Mouse (Mus musculus) bone marrow, adult 2 months (tissue): ENCODE results near the gene Abhd12b. TPM values are rescaled to one million over a fixed set of nuclear protein-coding genes. Genes with fewer than 3 reads are reported as not detected.

Source experiments
- H3K27ac ChIP-seq: fragments of 200-500 bp; 2 replicates; pipeline ENCODE4 v1.5.1; 2012; ENCODE audit warnings: low read depth, mild to moderate bottlenecking, control low read depth, inconsistent platforms, low read length; ENCODE audit not compliant: control insufficient read depth, poor library complexity, insufficient read depth
- H3K4me1 ChIP-seq: fragments of 200-500 bp; 2 replicates; pipeline ENCODE4 v1.6.1; 2011; ENCODE audit warnings: low read length; ENCODE audit not compliant: control insufficient read depth, insufficient read depth
- H3K4me3 ChIP-seq: fragments of 200-500 bp; replicated peaks from 2 replicates; pipeline ENCODE3; 2011; ENCODE audit warnings: mild to moderate bottlenecking, low read depth, low read length, control low read depth; ENCODE audit not compliant: control insufficient read depth
- CTCF ChIP-seq: fragments of 200-500 bp; IDR thresholded peaks from 2 replicates; pipeline ENCODE4 v1.5.1; 2011; ENCODE audit warnings: low read length, control low read depth; ENCODE audit not compliant: control insufficient read depth, insufficient read depth
- POLR2A ChIP-seq: fragments of 200-500 bp; IDR thresholded peaks from 2 replicates; pipeline ENCODE4 v1.6.1; 2011; ENCODE audit warnings: low read depth, mild to moderate bottlenecking, control low read depth, low read length, borderline replicate concordance; ENCODE audit not compliant: control insufficient read depth
- WGBS: fragments of 180-500 bp; shearing (Covaris S2); methylation state at CpG from one replicate; pipeline ENCODE4 v1.1.7; 2018; 5-methylcytosine and 5-hydroxymethylcytosine counted together
- polyA plus RNA-seq: library from polyadenylated mRNA; stranded (reverse); fragments of >200 nt; gene quantifications from 2 replicates; pipeline ENCODE4 v1.2.4, GENCODE M21; 2011; ENCODE audit warnings: low replicate concordance; ENCODE audit not compliant: missing spikeins, insufficient read depth, insufficient read length

The Abhd12b gene
- polyA plus RNA-seq, 1 experiment: 1.6 TPM

DNA sequence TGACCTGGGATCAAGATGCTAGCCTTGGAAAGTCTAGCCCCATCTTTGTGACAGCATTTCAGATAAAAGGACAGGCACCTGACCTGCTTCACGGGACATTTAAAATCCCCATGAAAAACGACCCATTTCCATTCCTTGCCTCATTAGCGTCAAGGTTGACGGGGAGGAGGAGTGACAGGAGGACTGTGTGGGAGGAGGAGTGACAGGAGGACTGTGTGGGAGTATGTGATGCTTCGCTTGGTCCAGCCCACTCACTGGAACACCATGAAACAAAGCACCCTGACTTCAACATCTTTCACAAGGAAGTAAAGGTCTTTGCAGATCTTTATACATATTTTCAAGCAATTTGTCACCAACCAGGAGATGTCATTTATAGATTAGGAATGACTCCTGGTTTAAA is 54.3 kb downstream of the Abhd12b start:
- 79% methylated on average over 5 of the region's 5 CpGs for WGBS
- no peak for TF ChIP-seq CTCF
- no peak for TF ChIP-seq POLR2A
- no peak overlapping the region for H3K4me3 ChIP-seq
- peaks cover 1% of the 10 kb centered on the region; the same call in 1 of the 2 replicates for H3K4me1 ChIP-seq
- no peak overlapping the region for H3K27ac ChIP-seq

DNA sequence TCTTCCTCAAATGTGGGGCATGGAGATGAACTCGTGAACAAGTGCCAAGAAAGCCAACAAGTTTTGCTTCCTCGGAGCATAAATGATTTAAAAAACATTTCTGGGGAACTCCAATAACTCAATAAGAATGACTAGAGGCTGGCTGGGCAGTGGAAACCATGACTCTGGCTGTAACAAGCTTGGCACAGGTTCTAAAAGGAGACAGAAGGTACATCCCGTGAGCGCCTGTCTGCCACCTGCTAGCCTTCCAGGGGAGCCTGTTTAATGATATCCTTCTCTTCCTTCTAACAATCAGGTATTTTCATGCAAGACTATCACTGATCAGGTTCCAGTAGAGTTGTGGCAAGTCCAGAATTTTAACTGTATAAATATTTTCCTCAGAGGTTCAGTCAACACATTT is 58.6 kb downstream of the Abhd12b start:
- TF ChIP-seq CTCF: no peak
- TF ChIP-seq POLR2A: no peak
- Histone ChIP-seq H3K4me3 (no peak overlapping the region), H3K4me1 (peaks cover 1% of the 10 kb centered on the region; the same call in 1 of the 2 replicates), H3K27ac (no peak overlapping the region)
- 80% methylated on average over 4 of the region's 4 CpGs for WGBS

DNA sequence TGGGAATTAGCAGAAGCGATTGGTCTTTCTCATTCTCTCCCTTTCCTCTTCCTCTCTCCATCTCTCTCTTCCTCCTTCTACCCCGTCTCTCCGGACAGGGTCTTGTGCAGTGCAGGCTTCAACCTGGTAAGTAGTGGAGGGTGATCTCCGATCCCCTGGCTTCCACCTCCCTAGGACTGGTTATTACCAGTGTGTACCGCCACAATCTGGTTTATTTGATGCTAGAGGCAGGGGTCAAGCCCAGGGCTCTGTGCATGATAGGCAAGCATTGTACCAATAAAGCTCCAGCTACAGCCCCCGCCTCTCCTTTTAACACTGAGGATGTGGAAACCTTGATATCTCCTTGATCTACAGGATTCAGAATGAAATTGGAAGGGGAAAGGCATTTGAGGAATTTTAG is 59.7 kb downstream of the Abhd12b start:
- Histone ChIP-seq H3K4me3 (no peak overlapping the region), H3K4me1 (peaks cover 3% of the 10 kb centered on the region; the same call in 1 of the 2 replicates), H3K27ac (no peak overlapping the region)
- TF ChIP-seq CTCF (no peak), POLR2A (no peak)
- 79% methylated on average over 6 of the region's 6 CpGs for WGBS

DNA sequence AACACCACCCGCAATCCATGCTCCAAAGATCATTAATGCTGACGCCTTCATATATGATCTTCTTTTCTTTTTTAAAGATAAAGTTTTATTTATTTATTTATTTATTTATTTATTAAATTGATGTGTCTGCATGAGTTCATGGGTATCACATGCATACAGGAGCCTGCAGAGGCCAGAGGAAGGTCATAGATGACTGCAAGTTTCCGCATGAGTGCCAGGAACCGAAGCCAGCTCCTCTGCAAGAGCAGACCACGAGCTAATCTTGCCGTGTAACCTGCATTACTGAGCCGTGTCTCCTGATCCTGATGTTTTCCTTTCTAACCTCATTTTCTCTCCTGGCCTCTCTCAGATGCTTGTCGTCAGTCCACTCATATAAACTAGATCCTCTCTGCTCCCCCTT is 60.3 kb downstream of the Abhd12b start:
- TF ChIP-seq CTCF (no peak), POLR2A (no peak)
- WGBS: 67% methylated on average over 8 of the region's 8 CpGs

DNA sequence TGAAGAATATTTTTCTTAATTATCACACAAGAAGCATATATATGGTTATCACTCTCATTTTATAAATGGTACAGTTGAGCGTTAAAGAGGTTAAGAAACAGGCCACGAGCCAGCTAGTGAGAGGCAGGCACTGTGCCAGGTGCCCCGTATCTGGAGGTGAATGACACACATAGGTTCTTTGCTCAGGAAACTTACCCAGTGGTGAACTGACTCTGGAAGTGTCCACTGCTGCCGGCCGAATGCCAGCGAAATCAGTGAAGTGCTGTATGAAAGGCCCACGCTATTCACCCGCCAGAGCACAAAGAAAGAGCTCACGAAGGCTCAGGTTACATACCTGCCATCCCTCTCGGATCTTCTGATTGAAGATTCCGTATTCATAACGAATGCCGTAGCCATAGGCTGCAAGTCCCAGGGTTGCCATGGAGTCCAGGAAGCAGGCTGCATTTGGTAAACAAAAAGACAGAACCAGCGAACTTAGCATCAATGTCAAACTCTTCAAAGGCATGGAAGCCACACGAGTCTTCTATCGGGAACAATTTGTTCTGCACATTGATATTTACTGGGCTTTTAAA is 62.4 kb downstream of the Abhd12b start:
- 85% methylated on average over 16 of the region's 16 CpGs for WGBS
- no peak for TF ChIP-seq POLR2A
- no peak for TF ChIP-seq CTCF
- no peak overlapping the region for H3K27ac ChIP-seq
- H3K4me3 ChIP-seq: no peak overlapping the region
- H3K4me1 ChIP-seq: peaks cover 3% of the 10 kb centered on the region

More for the DNA sequence above, 60.3 kb downstream of the Abhd12b start:
- peaks cover 3% of the 10 kb centered on the region; the same call in 1 of the 2 replicates for H3K4me1 ChIP-seq
- H3K27ac ChIP-seq: no peak overlapping the region
- H3K4me3 ChIP-seq: no peak overlapping the region

DNA sequence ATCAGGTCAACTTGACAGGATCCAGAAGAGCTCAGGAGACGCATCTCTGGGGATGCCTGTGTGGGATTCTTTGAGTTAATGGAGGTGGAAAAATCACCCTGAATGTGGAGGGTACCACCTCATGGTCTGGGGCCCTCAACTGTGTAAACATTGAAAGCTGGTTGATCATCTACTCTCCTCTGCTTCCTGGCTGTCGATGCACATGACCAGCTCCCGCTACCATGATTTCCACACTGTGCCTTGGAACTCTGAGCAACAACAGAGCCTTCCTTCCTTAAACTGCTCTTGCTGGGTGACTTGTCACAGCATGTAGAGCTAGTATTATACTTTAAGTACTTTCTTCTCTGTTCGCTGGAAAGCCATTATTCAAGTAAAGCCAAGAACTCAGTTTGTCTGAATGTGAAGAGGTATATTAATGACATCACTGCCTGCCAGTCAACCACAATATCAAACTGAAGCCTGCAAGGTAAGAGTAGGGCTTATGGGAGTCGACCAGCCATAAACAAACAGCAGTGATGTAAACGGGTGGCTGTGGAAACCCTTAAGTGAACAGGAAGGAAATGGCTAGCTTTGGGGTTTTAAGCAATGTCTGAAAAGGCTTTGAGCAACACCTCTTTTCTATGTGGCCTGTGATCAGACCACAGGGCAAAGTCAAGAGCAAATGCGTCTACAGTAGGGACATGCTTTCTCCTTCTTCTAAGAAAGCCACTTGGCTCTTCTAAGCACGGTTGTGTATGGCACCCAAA is 65.0 kb downstream of the Abhd12b start:
- no peak for TF ChIP-seq CTCF
- TF ChIP-seq POLR2A: no peak
- Histone ChIP-seq H3K4me1 (peaks cover 1% of the 10 kb centered on the region), H3K27ac (peak overlapping the region; percentile 79), H3K4me3 (no peak overlapping the region)
- 18% methylated on average over 8 of the region's 8 CpGs for WGBS

DNA sequence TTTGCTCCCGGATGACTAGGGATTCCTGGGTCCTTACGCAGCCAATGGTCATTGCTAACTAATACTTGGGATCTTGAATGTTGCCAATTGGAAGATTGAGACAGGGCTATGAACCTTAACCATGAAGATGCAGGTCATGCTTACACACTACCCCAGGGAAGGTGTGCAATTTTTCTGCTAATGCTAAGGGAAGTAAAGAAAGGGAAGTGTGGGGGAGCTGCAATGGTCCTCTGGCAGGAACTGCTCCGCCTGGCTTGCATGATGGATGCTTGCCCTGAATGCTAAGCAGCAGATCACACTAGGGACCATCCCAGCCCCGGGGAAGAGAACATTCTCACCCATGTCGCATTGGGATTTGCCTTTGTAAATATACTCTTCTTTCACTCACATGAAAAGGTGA is 67.5 kb downstream of the Abhd12b start:
- H3K4me3 ChIP-seq: peak overlapping the region; percentile 32
- H3K4me1 ChIP-seq: peaks cover 1% of the 10 kb centered on the region
- H3K27ac ChIP-seq: peak overlapping the region; percentile 63; the same call in 1 of the 2 replicates
- 45% methylated on average over 5 of the region's 5 CpGs for WGBS
- TF ChIP-seq CTCF: no peak
- TF ChIP-seq POLR2A: no peak

DNA sequence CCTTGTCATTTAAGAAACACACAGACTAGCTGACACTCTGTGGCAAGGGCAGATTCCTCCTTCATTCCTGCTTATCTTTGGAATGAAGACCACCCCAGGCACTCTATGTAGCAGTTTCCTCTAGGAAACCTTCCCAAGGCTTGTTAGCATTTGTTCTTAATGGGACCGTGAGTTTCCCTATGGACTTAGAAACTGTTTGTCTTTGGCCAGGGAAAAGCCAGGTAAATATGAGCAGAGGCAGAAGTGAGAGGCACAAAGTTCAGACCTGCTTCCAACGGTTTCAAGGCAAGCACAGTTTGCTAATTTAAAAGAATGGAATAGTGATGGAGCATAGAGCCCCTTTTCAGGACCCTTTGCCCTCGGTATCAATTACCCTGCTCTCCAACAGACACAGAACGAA is 69.4 kb downstream of the Abhd12b start:
- 80% methylated on average over 4 of the region's 4 CpGs for WGBS
- Histone ChIP-seq H3K4me1 (peaks cover 2% of the 10 kb centered on the region), H3K4me3 (no peak overlapping the region), H3K27ac (no peak overlapping the region)
- TF ChIP-seq POLR2A: no peak
- no peak for TF ChIP-seq CTCF

DNA sequence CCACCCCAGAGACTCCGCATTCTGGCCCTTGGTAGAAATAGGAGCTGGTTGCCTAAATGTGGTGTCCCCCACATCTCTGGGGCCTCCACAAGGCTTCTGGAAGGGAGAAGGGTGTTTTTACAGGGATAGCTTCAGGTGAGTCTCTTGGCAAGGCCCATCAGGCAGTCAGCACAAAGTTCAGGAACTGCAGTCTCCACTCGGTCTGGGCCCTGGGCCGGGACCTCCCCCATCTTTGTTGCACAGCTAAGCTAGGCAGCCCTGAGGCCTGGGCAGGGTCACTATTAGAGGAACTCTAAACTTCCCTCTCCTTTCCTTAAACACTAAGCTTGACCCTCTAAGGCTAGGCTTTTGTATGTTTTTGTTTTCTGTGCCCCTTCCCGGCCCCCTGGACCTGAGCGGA is 72.7 kb downstream of the Abhd12b start:
- TF ChIP-seq POLR2A (no peak), CTCF (no peak)
- Histone ChIP-seq H3K27ac (peak overlapping the region; percentile 93), H3K4me1 (peaks cover 6% of the 10 kb centered on the region; the same call in 1 of the 2 replicates), H3K4me3 (peak overlapping the region; percentile 95)
- WGBS: 13% methylated on average over 5 of the region's 5 CpGs
